Mouse (Mus musculus) right cerebral cortex, adult 18-20 months (tissue): ENCODE measurements around the gene Kmt2b.
A peak's percentile ranks its signal among the peaks of the same experiment; 100 is the strongest.

Experiments used
- DNase-seq: peaks from one replicate; pipeline ENCODE4 v3.0.0; 2022; ENCODE audit warnings: mixed read lengths

The Kmt2b gene

DNA sequence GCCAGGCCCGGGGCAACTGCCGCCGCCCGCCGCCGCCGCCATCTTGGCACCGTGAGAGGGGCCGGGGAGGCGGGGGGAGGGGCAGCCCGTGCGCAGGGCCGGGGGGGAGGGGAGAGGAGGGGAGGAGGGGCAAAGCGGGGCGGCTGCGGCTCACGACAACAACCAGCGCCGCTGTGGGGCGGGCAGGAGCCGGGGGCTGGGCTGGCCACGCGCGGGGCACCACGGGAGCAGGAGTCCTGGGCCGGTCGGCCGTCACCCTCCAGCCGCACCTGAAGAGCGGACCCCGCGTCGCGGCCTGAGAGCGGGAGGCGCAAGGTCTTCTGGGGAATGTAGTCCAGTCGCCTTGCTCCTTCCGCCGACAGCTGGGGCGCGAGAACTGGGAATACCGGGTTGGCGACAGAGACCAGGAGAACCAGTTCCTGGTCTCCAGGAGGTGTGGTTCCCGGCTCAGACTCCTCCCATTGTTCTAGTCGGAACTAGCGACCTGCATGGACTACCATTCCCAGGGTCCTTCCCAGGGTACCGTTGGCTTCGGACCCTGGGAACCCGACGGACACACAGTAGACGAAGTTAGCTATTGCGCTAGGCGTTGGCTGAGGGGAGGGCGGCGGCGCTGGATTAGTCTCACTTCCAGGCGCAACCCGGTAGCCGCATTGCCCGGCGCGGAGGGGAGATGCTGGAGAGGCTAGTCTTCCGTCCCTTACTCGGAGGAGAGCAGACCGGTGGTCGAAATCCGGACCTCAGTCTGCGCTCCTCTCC lies at the start of gene Kmt2b:
Gene Kmt2b, minus strand, starts transcription at position 51 of the 759 bp plus-strand sequence.
- peak; percentile 98 for DNase-seq

DNA sequence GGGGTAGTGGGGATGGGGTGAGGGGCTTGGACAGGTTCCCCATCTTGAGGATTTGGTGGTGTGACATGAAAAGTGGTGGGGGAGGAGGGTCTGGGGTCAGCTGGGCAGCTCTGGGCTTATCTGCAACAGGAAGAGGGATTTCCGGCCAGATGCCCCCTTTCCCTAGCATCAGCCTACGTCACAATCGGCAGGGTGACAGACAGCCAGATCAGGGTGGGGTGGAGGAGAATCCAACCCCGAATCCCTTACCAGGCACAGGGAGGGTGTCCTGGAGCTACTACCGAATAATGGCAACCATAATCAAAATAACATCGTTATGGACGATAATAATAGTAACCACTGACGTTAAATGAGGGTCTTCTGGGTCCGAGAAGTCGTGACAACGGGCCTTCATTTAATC lies 47.9 kb upstream of the Kmt2b start:
- DNase-seq: no peak

DNA sequence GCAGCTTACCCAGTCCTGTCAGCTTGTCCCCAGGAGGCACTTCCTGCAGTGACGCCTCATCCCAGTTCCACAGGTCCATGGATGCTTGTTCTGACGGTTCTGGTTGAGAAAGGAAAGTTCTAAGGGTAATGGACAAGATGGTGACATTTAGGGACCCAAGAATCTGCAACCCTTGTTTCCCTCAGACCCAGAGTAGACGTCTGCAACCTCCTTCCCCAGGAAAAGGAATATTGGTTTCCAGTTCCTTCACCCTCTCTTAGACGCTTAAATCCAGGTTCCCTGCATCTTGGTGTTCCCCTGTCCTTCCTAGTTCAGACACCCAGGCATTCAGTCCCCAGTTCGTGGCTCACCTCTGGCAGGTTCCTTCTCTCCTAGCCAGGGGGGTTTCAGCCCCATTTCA lies 47.2 kb upstream of the Kmt2b start, which contains the start of gene Etv2:
Gene Etv2, minus strand, starts transcription at position 101 of the 400 bp plus-strand sequence.
- DNase-seq: no peak

DNA sequence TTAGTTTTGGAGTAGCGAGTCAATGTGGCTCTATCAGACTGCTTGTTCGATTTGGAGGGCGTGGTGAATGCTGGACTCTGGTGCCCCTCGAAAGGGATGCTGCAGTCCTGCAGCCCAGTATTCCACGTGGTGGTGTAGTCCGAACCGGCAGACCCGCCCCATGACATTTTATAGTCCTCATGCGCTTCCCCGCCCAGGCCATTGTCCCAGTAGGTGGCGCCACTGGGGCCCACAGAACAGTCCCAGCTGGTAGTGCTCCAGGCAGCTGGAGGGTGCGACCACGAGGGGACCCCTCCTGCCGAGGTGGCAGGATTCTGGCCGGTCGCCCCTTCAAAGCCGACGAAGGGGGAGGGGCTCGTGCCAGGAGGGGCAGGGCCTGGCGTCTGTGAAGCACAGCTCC lies 46.1 kb upstream of the Kmt2b start:
- DNase-seq: no peak

DNA sequence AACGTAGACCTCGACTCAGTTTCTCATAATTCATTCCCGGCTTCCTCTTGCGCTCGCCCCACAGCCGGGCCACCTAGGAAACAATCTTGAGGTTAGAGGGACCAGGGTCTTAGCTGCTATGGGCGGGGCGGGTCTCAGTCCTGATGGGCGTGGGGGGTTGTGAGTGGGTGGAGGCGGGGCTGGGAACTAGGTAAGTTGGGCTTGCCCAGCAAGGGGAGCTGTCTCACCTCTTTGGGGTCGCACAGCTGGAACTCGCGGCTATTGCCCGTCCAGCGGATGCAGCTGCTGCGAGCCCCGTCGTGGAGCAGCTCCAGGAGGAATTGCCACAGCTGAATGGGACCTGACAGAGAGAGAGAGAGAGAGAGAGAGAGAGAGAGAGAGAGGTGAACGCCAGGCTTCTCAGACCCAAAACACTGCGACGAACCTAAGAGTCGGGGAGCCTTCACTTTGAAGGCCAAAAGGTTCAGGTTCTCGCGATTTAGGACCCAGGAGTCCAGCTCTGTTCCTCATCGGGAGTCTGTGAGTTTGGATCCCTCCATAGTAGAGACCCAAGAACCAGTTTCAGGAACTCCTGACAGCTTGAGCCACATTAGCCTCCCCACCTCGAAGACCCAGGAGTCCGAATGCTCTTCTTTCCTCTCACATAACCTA lies 45.4 kb upstream of the Kmt2b start:
- no peak for DNase-seq

DNA sequence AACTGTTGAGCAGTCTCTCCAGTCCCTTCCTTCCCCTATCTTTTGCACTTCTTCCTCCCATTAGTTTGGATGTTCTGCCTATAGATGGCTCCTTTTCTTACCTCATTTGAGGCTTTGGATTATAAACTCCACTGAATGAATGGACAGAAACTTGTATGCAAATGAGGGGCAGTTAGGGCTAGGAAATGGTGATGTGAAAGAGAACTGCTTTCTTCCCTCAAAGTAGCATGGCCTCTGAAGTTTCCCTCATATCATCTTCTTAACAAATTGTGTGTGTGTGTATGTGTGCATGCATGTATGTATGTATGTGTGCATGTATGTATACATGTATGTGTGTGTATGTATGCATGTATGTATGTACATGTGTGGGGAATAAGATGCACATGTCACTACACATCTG lies 40.5 kb upstream of the Kmt2b start:
- no peak for DNase-seq

DNA sequence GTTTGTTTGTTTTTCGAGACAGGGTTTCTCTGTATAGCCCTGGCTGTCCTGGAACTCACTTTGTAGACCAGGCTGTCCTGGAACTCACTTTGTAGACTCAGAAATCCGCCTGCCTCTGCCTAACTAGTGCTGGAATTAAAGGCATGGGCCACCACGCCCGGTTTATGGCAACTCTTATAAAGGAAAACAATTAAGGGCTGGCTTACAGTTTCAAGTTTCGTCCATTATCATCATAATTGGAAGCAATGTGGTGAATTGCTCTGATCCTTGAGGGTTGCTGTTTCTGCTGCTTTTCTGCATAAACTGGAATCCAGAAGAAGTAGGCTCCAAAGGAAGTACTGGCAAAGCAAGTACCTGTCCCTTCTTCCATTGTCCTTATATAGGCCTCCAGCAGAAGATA lies 38.1 kb upstream of the Kmt2b start:
- no peak for DNase-seq

DNA sequence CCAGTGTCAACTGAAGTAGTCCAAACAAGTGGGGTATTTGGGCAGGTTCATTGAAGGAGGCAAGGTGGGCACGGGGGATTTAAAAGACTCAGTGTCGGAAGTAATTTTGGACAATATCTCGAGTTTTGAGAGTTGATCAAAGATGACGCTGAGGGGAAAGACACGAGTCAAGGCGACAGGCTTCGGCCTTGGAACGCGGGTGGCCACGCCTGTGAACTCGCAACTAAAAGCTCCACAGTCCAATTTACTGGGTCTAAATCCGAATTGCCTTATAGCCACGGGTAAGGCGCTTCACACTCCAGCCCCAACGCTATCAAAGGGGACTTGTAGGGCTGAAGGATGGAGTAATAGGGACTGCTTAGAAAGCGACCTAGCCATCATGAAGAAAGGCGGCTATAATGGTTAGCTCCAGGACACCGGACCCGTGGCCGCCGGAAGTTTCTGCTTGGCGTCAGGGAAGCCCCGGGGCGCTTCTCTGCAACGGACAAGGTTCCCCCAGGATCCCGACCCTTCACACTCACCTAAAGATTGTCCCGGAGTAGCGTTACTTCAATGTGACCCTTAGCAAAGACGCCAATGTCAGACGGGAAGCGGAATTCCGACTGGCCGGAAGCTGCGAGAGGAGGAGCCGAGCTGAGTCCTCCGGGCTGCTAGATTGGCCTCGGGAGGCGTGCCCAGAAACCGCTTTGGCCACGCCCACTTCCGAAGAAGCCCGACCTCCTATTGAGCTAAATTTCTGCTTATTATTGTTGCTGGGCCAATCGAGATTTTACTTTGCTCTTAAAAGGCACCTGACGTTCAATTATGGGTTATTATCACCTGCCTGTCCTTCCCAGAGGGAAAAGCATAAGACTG lies 37.2 kb upstream of the Kmt2b start, which contains the start of gene Cox6b1:
Gene Cox6b1, minus strand, starts transcription at position 622 of the 855 bp plus-strand sequence.
- peak; percentile 91 for DNase-seq

DNA sequence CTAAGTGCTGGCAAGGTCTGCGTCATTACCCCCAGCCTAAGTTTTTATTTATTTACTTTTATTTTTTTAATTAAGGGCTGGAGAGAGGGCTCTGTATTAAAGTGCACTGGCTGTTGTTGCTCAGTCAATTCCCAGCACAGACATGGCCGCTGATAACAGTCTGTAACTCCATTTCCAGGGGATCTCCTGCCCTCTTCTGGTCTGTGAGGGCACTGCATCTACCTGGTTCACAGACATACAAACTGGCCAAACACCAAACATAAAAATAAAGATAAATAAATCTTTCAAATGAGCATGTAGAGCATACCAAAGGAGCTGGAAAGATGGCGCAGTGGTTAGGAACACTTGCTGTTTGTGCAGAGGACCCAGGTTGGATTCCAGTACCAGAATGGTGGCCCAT lies 30.7 kb upstream of the Kmt2b start:
- DNase-seq: no peak

DNA sequence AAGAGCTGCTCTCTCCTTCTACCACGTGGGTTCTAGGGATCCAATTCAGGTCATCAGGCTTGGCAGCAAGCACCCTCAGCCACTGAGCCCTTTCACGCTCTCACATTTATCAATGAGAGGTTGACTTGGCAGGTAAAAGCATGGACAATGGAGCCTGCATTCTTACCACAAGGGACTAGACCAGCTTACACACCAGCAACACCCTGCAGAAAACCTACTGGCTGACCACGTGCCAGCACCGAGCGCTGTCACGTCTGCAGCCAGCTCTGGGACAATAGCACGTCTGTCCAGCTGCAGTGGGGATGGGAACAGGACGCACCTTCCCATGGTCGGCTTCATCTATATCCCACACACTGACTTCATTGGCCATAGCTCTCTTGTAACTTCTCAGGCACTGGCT lies 30.1 kb upstream of the Kmt2b start:
- DNase-seq: no peak

DNA sequence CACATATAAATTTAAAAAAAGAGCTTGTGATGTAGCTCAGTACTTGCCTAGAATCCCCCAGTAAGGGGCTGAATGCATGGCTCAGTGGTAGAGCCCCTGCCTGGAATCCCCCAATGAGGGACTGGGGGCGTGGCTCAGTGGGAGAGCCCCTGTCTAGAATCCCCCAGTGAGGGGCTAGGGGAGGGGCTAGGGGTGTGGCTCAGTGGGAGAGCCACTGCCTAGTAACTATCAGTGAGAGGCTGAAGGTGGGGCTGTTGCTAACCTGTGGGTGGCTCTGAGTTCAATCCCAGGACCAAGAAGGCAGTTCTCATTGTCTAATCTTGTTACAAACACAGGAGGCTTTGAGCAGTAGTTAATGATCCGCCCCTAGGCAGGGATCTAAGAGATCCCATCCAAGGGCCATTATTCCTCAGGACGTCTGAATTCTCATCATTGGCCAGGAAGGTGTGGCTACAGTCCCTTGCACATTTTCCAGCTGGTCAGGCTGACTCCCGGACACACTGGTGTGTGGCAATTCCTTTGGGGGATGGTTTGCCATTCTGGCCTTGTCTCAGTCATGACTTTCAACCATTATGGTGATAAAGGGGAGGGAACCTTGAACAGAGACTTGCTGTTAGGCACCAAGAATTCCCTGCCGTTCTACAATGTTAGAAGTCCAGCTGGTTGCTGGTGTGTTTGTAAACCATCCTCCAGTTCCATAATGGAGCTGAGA lies 26.7 kb upstream of the Kmt2b start:
- no peak for DNase-seq

DNA sequence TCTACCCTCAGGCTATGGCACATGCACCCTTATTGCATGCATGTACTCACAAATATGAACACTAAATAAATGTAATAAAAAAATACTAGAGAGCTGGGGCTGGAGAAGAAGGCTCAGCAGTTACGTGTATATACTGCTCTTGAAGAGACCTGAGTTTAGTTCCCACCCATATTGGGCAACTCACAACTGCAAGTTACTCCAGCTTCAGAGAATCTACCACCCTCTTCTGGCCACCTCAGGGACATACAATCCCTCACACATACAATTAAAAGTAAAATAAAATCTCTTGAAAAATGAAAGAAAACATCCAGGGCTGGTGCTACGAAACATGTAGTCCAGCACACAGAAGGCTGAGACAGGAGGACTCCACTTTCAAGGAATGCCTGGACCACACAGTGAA lies 25.9 kb upstream of the Kmt2b start:
- no peak for DNase-seq

DNA sequence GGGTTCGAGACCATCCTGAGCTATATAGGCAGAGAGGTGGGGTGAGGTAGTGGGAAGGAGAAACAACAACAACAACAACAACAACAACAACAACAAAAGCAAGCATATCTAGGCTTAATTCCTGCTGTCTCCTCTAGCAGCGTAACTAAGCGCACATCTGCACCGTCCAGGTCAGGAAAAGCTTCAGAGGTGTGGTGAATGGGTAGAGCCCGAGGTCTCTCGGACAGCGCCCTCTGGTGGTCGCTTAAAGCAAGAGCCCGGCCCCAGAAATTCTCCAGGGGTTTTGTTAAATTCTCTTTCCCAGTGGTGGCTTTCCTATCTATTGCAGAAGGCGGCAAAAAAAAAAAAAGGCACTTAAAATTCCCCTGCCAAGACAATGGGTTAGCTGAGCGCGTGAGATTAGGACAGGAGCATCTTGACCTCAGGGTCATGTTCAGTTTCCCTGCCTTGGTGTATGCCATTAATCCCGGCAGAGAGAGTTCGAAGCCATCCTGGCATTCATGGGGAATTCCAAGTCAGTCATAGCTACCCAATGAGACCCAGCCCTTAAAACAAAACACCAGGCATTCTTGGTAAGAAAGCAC lies 25.1 kb upstream of the Kmt2b start:
- no peak for DNase-seq

DNA sequence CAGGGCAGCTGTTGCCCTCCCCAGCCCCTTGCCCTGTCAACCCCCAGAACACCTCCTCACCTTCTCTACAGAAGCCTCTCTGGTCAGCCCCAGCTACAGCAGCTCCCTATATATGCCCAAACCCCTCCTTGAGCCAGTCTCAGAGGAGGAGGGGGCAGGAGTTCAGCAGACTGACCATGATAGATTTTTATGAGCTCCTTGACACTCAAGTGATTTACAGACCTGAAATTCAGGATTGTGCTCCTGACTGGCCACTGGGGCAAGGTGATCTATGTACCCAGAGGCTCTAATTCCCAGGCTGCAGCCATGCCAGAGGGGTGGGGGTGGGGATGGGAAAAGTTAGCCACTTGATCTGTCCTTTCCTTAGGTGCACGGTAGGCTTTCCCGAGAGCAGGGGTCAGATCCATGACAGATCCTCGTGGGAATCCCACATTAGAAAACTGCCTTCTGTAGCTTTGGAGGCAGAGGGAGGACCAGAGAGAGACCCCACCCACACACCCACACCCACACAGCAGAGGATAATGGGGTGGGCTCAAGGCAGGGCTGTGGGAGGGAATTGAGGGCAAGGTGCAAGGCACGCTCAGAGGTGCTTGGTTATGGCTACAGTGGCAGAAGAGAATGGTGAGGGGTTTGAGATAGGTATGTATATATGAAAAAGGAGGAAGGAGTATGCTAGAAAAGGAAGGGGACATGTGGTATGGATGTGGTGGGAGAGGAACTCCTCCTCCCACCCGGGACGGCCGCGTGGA lies 24.3 kb upstream of the Kmt2b start, which contains the start of gene Upk1a:
Gene Upk1a, minus strand, starts transcription at position 194 of the 749 bp plus-strand sequence.
- DNase-seq: no peak

DNA sequence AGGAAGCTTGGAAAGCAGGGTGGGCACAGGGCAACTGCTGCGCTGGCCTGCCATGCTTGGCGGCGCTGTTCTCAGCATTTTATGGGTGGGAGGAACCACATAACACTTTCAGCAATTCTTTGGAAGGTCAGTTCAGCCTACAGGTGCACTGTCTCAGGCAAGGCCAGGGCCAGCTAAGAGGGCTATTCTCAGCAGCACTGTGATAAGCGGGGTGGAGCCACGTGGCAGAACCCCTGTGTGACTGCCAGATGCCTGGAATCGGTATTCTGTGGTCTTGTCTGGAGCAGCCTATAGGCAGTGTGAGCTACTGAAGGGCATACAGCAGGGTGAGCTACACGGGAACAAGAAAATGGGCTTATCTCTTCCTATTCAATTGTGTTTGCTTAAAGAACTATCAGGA lies 21.5 kb upstream of the Kmt2b start:
- no peak for DNase-seq

DNA sequence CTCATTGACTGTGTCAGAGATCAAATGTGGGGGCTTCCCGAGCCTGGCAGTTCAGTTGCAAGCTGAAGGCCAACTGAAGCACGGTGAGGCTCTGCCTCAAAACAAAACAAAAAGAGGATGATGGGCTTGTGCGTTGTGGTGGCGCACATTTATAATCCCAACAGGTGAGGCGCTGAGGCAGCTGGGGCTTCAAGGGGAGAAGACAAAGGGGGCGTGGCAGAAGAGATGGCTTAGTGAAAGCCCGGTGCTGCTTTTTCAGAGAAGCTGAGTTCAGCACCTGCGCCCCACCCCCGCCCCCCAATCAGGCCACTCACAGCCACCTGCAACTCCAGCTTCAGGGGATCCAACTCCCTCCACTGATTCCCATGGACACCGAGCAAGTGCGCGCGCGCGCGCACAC lies 19.9 kb upstream of the Kmt2b start:
- DNase-seq: no peak

DNA sequence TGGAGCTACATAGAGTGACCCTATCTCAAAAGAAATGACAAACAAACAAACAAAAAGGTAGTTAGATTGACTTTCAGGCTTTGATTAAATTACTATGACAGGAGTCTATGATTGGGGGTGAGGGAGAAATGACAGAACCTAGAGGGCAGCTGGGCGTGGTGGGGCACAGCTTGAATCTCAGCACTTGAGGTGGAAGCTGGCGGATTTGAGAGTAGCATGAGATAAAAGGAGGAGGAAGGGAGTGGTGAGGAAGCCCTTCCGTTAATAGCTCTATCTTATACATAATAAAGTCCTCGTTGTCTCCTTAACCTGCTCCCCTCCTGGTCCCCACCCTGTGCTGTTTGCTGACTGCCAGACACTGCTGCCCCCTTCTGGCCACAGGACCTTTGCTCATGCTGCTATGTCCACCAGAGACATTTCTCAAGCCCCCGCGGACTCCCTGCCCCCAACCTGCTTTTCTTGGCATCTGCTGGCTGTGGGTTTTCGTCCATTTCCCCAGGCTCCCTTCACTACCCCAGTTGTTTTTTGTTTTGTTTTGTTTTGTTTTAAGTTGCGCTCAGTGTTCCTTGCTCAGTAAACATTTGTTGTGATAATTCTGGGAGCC lies 19.3 kb upstream of the Kmt2b start:
- no peak for DNase-seq

DNA sequence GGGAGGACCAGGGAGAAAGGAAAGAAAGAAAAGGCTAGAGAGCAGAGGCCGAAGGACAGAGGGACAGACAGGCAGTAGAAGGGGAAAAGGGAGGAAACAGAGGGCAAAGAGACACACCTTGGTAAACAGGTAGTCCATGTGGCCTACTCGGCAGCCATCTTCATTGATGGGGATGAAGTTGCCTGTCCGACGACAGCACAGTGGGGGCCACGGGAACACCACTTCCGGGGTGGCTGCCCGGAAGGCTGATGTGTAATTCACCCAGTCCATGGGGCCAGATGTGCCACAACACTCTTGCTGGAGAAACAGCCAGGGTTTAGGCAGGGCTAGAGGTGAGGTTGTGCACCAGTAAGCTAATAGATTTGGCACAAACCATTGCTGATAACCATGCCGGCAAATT lies 16.4 kb upstream of the Kmt2b start:
- no peak for DNase-seq

DNA sequence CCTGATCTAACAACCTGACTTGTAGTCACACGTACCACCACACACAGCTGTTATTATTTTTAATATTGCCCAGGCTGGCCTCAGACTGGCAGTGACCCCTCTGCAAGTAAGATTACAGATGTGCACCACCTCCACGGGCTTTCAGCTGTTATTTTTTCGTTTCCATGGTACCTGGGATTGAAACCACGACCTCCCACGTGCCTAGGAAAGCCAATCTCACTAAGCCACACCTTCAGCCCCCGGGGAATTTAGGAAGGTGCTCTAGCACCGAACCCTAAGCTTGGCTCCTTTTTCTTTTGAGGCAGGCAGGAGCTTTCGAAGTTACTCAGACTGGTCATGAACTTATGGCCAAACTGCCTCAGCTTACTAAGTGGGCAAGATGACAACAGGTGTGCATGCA lies 15.9 kb upstream of the Kmt2b start:
- DNase-seq: no peak

DNA sequence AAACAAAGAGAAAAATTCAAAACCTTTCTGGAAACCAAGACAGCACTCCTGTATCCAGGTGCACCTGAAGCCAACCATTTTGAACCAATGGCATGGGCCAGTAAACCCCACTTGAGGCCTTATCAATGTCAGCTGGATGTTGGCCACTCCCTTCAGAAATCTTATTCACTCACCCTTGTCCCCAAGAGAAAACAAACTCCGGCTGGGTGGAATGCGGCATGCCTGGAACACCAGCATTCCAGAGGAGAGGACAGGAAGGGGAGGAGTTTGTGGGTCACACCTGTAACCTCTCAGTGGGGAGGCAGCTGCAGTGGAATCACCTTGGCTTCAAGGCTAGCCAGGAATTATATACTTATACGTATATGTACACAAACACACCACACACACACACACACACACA lies 14.1 kb upstream of the Kmt2b start:
- no peak for DNase-seq

DNA sequence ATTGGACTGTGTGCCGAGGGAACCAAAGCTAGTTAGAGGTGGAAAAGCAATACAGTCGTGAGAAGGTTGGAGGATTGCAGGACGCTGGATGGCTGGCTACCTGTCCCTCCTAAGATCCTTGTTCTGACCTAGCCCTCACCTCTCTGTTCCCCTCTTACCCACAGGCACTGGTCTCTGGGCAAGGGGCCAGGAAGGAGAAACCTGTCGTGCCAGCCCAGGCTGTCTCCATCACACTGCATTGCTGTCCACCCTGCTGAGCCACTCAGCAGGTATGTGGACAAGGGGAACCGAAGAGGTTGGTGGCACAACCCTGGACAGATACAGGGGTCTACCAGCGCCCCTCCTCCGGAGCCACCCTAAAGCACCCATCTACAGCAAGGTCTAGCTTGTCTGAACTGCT lies 12.1 kb upstream of the Kmt2b start:
- no peak for DNase-seq
